Comparison of ENCODE assay signal across 23 mouse cellular contexts in the genomic region with DNA sequence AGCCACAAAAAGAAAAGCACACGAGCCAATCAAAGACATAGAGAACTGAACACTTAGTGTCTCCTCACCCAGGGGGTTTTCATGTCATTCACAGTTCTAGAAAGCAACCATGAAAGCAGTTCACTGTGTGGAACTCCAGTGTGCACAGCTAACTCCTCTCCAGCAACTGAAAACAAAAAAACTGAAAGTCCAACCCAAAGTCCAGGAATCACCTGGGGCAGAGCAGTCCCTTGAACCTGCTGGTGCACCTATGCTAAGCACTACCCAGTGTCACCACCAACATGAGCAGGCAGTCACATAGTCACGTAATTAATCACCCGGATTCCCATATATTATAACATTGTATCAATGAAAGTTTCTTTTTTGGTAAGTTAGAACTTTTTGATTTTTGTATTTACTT. TPM values are rescaled to one million over a fixed set of nuclear protein-coding genes. Genes with fewer than 3 reads are reported as not detected.
DNase-seq lines count a peak whose midpoint lies in the region; ATAC-seq and TF ChIP-seq lines count a peak whose summit lies in the region.
"Had no signal": no experiment of that assay in that cellular context is flagged by ENCODE, and none has a peak within 500 bp of the region (broad histone marks: within the 10 kb centered on the region; RNA-seq: fewer than 3 reads in every experiment).

No protein-coding gene starts in this region.

- H3K9me3 ChIP-seq in liver, postnatal 0 days (ENCODE audit: low read length): no peaks in the 10 kb centered on the region
- no peaks in the 10 kb centered on the region for H3K9me3 ChIP-seq in intestine, embryonic 15.5 days
- no peaks in the 10 kb centered on the region for H3K9me3 ChIP-seq in intestine, embryonic 16.5 days (ENCODE audit: control insufficient read depth, low read length)
- H3K9me3 ChIP-seq in midbrain, embryonic 16.5 days (replicated peaks; ENCODE audit: control insufficient read depth, low read length, poor library complexity, severe bottlenecking): no peaks in the 10 kb centered on the region
- 0 out of 2 replicates have a peak, but pooled peaks cover 2% of the 10 kb centered on the region for H3K9me3 ChIP-seq in heart, embryonic 10.5 days
- H3K9me3 ChIP-seq: embryonic facial prominence, embryonic 12.5 days; embryonic facial prominence, embryonic 15.5 days; heart, embryonic 13.5 days had no signal

- no peaks in the 10 kb centered on the region for H3K36me3 ChIP-seq in liver, adult 2 months (ENCODE audit: control insufficient read depth, insufficient read depth, low read length)
- H3K36me3 ChIP-seq in liver, postnatal 0 days (replicated peaks; ENCODE audit: insufficient read depth, low read length): no peaks in the 10 kb centered on the region; the same call in 1 of the 2 replicates
- H3K36me3 ChIP-seq in intestine, embryonic 15.5 days: no peaks in the 10 kb centered on the region
- H3K36me3 ChIP-seq in intestine, embryonic 16.5 days (ENCODE audit: control insufficient read depth, insufficient read depth, low read length): no peaks in the 10 kb centered on the region
- 0 out of 2 replicates have a peak, but pooled peaks cover 2% of the 10 kb centered on the region for H3K36me3 ChIP-seq in midbrain, embryonic 16.5 days (ENCODE audit: control insufficient read depth, insufficient read depth, low read length)
- peaks cover 14% of the 10 kb centered on the region for H3K36me3 ChIP-seq in heart, embryonic 10.5 days
- H3K36me3 ChIP-seq: embryonic facial prominence, embryonic 15.5 days had no signal

- peak; percentile 77 for DNase-seq in liver, adult 2 months (ENCODE audit: extremely low read depth, low read depth, low spot score)
- no peak for DNase-seq in liver, postnatal 0 days
- DNase-seq in heart, embryonic 10.5 days (ENCODE audit: low spot score): no peak
- DNase-seq: adrenal gland, adult 2 months; adrenal gland, postnatal 14 days; cerebellum, adult 11 months; cerebellum, adult 2 months; cerebellum, adult 9-11 months; cerebellum, postnatal 25 days; forebrain, postnatal 0 days; gastrocnemius, postnatal 25 days; heart, adult 18-20 months; heart, postnatal 14 days; heart, postnatal 4 days had no signal

- no peak overlapping the region for H3K4me3 ChIP-seq in liver, adult 2 months (ENCODE audit: insufficient read depth, low read depth, low read length)
- no peak overlapping the region for H3K4me3 ChIP-seq in liver, postnatal 0 days (ENCODE audit: low read depth, low read length)
- no peak overlapping the region for H3K4me3 ChIP-seq in intestine, embryonic 15.5 days (replicated peaks)
- no peak overlapping the region for H3K4me3 ChIP-seq in intestine, embryonic 16.5 days (ENCODE audit: low read length)
- no peak overlapping the region for H3K4me3 ChIP-seq in midbrain, embryonic 16.5 days (ENCODE audit: low read depth, low read length)
- H3K4me3 ChIP-seq in heart, embryonic 10.5 days: no peak overlapping the region
- H3K4me3 ChIP-seq: embryonic facial prominence, embryonic 12.5 days; embryonic facial prominence, embryonic 15.5 days; heart, embryonic 13.5 days had no signal

- WGBS in liver, adult 2 months: 58% methylated on average over 3 of the region's 3 CpGs
- 72% methylated on average over 3 of the region's 3 CpGs for WGBS in liver, postnatal 0 days (ENCODE audit: insufficient replicate concordance)
- WGBS in intestine, embryonic 15.5 days: 73% methylated on average over 3 of the region's 3 CpGs
- WGBS in intestine, embryonic 16.5 days: 71% methylated on average over 3 of the region's 3 CpGs
- 77% methylated on average over 3 of the region's 3 CpGs for WGBS in midbrain, embryonic 16.5 days
- 72% methylated on average over 3 of the region's 3 CpGs for WGBS in heart, embryonic 10.5 days

- TF ChIP-seq POLR2A in liver, adult 2 months (IDR thresholded peaks at IDR 0.05; ENCODE audit: extremely low read depth, insufficient read depth, low read length): no peak

- TF ChIP-seq CTCF in liver, adult 2 months (IDR thresholded peaks at IDR 0.05; ENCODE audit: low read depth, low read length): no peak
- no peak for TF ChIP-seq CTCF in liver, postnatal 0 days (IDR thresholded peaks at IDR 0.05; ENCODE audit: low read depth)

- no peaks in the 10 kb centered on the region for H3K27me3 ChIP-seq in liver, adult 2 months (ENCODE audit: control insufficient read depth, insufficient read depth, low read length)
- H3K27me3 ChIP-seq in liver, postnatal 0 days (ENCODE audit: insufficient read depth, low read length): no peaks in the 10 kb centered on the region
- H3K27me3 ChIP-seq in intestine, embryonic 15.5 days (replicated peaks): no peaks in the 10 kb centered on the region
- no peaks in the 10 kb centered on the region for H3K27me3 ChIP-seq in intestine, embryonic 16.5 days (replicated peaks; ENCODE audit: control insufficient read depth, insufficient read depth, low read length)
- H3K27me3 ChIP-seq in midbrain, embryonic 16.5 days (ENCODE audit: control insufficient read depth, insufficient read depth, low read depth, low read length): no peaks in the 10 kb centered on the region
- H3K27me3 ChIP-seq in heart, embryonic 10.5 days (ENCODE audit: insufficient read depth, poor library complexity, severe bottlenecking): no peaks in the 10 kb centered on the region
- H3K27me3 ChIP-seq: embryonic facial prominence, embryonic 12.5 days; embryonic facial prominence, embryonic 15.5 days; heart, embryonic 13.5 days had no signal

- TF ChIP-seq EP300 in liver, postnatal 0 days (IDR thresholded peaks at IDR 0.05; ENCODE audit: low read depth): no peak

- H3K4me2 ChIP-seq in liver, postnatal 0 days (ENCODE audit: low read depth, low read length): no peak overlapping the region
- H3K4me2 ChIP-seq in intestine, embryonic 15.5 days (replicated peaks): no peak overlapping the region
- no peak overlapping the region for H3K4me2 ChIP-seq in intestine, embryonic 16.5 days (ENCODE audit: low read depth, low read length)
- H3K4me2 ChIP-seq in midbrain, embryonic 16.5 days (ENCODE audit: low read length): no peak overlapping the region
- H3K4me2 ChIP-seq: embryonic facial prominence, embryonic 12.5 days; embryonic facial prominence, embryonic 15.5 days; heart, embryonic 13.5 days; hindbrain, embryonic 14.5 days had no signal

- no peak overlapping the region for H3K27ac ChIP-seq in liver, adult 2 months (replicated peaks; ENCODE audit: insufficient read depth, low read depth, low read length)
- H3K27ac ChIP-seq in liver, postnatal 0 days (ENCODE audit: low read depth): no peak overlapping the region
- no peak overlapping the region for H3K27ac ChIP-seq in intestine, embryonic 15.5 days
- H3K27ac ChIP-seq in intestine, embryonic 16.5 days (ENCODE audit: low read length): no peak overlapping the region
- no peak overlapping the region for H3K27ac ChIP-seq in midbrain, embryonic 16.5 days (ENCODE audit: low read length)
- no peak overlapping the region for H3K27ac ChIP-seq in heart, embryonic 10.5 days
- H3K27ac ChIP-seq: embryonic facial prominence, embryonic 12.5 days; hindbrain, embryonic 14.5 days had no signal

- no peak for ATAC-seq in liver, postnatal 0 days
- peak; percentile 50; the same call in 1 of the 2 replicates for ATAC-seq in intestine, embryonic 15.5 days
- peak; percentile 35; the same call in 1 of the 2 replicates for ATAC-seq in intestine, embryonic 16.5 days
- no peak for ATAC-seq in midbrain, embryonic 16.5 days
- ATAC-seq: CD4-positive, CD25-positive, alpha-beta regulatory T cell, adult 4 months; forebrain, embryonic 14.5 days; forebrain, postnatal 0 days had no signal

- H3K4me1 ChIP-seq in liver, adult 2 months (ENCODE audit: control insufficient read depth, insufficient read depth, low read length): 0 out of 2 replicates have a peak, but pooled peaks cover 3% of the 10 kb centered on the region
- peaks cover 21% of the 10 kb centered on the region; the same call in 1 of the 2 replicates for H3K4me1 ChIP-seq in liver, postnatal 0 days (ENCODE audit: insufficient read depth)
- H3K4me1 ChIP-seq in intestine, embryonic 15.5 days (replicated peaks): peaks cover 30% of the 10 kb centered on the region; the same call in 1 of the 2 replicates
- peaks cover 16% of the 10 kb centered on the region for H3K4me1 ChIP-seq in intestine, embryonic 16.5 days (ENCODE audit: control insufficient read depth, insufficient read depth, low read length)
- H3K4me1 ChIP-seq in midbrain, embryonic 16.5 days (ENCODE audit: control insufficient read depth, insufficient read depth, low read length): peaks cover 9% of the 10 kb centered on the region
- peaks cover 51% of the 10 kb centered on the region for H3K4me1 ChIP-seq in heart, embryonic 10.5 days

- H3K9ac ChIP-seq in liver, adult 2 months (ENCODE audit: low read depth, low read length): no peak overlapping the region
- H3K9ac ChIP-seq in liver, postnatal 0 days (replicated peaks): no peak overlapping the region
- no peak overlapping the region for H3K9ac ChIP-seq in intestine, embryonic 15.5 days
- H3K9ac ChIP-seq in intestine, embryonic 16.5 days (ENCODE audit: low read depth, low read length): no peak overlapping the region
- H3K9ac ChIP-seq in midbrain, embryonic 16.5 days (ENCODE audit: low read depth, low read length): no peak overlapping the region
- H3K9ac ChIP-seq: embryonic facial prominence, embryonic 12.5 days; embryonic facial prominence, embryonic 15.5 days; forebrain, postnatal 0 days; hindbrain, embryonic 14.5 days had no signal

- H3K79me2 ChIP-seq in liver, adult 2 months (ENCODE audit: control insufficient read depth, insufficient read depth, low read length): peaks cover 44% of the 10 kb centered on the region

RNA-seq across cellular contexts. Expression of a gene that starts 23.2 kb away (rescaled TPM):
- total RNA-seq in liver, adult 2 months (2014; rRNA removed): 6.1 and 6.5 TPM in 2 replicates
- 1.9 and 2.7 TPM in 2 replicates for polyA plus RNA-seq in liver, adult 2 months (2012; rRNA removed)
- 2.8 and 3.6 TPM in 2 replicates for polyA plus RNA-seq in liver, postnatal 0 days (2015; fragmentation: Nextera tagmentation; extraction: Ambion mirVana)
- polyA plus RNA-seq in intestine, embryonic 15.5 days (2015; fragmentation: Nextera tagmentation; extraction: Ambion mirVana): 11.8 and 12.5 TPM in 2 replicates
- polyA plus RNA-seq in intestine, embryonic 16.5 days (2015; fragmentation: Nextera tagmentation; extraction: Ambion mirVana): 9.8 and 9.9 TPM in 2 replicates
- polyA plus RNA-seq in midbrain, embryonic 16.5 days (2015; fragmentation: Nextera tagmentation; extraction: Ambion mirVana): 19.7 and 19.9 TPM in 2 replicates
- 10.1 and 14.4 TPM in 2 replicates for polyA plus RNA-seq in heart, embryonic 10.5 days (2016; fragmentation: Nextera tagmentation; extraction: Ambion mirVana)

Comparison
In these comparisons a context has a peak if more than half of its experiments do, and no peak if none do; other contexts are left out.
1. ATAC-seq: peak in intestine, embryonic 15.5 days (single experiment) and intestine, embryonic 16.5 days (single experiment); none in liver, postnatal 0 days (single experiment) and midbrain, embryonic 16.5 days (single experiment).